Mouse (Mus musculus) E14TG2a.4 (cell line): Measurements from ENCODE around the gene Ttll11.

ENCODE experiments used
- H3K27me3 ChIP-seq: 2 replicates; pipeline ENCODE4 v1.6.1; 2014; ENCODE audit warnings: low read length, control low read depth; ENCODE audit not compliant: insufficient read depth
- H3K36me3 ChIP-seq: 2 replicates; pipeline ENCODE4 v1.6.1; 2014; ENCODE audit warnings: low read length, control low read depth; ENCODE audit not compliant: insufficient read depth
- H3K4me1 ChIP-seq: replicated peaks from 2 replicates; pipeline ENCODE4 v1.6.1; 2014; ENCODE audit warnings: low read depth, low read length, control low read depth
- H3K4me3 ChIP-seq: replicated peaks from 2 replicates; pipeline ENCODE4 v1.5.1; 2014; ENCODE audit warnings: mild to moderate bottlenecking, low read length
- H3K9me3 ChIP-seq: 2 replicates; pipeline ENCODE4 v1.6.1; 2014; ENCODE audit warnings: low read length, control low read depth
- CTCF ChIP-seq: conservative IDR thresholded peaks from 2 replicates; pipeline ENCODE4 v1.5.1; 2014; ENCODE audit warnings: low read length
- NANOG ChIP-seq: IDR thresholded peaks from 2 replicates; pipeline ENCODE4 v1.6.1; 2014; ENCODE audit warnings: borderline replicate concordance, low read length, mixed read lengths
- POU5F1 ChIP-seq: IDR thresholded peaks from 2 replicates; pipeline ENCODE4 v1.6.1; 2014; ENCODE audit warnings: low read length, borderline replicate concordance

The Ttll11 gene

DNA sequence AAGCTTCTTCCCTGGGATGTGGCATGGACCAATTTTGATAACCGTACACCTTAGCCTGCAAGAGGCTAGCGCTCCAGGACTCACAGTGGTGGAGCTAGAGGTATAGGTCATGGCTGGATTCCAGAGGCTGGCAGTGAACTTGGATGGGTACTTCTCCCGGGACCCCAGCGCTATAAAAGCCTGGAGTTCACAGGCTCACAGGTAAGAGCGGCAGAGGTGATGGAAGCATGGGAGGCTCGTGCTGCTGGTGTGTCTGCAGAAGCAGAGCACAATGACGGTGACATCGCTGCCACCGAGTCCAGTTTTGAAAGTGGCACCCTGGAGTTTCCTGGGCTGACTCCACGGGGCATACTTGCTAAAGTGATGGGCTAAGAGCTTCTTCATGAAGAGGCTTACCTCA lies 233.8 kb downstream of the Ttll11 start:
- no peaks in the 10 kb centered on the region for H3K36me3 ChIP-seq
- no peak overlapping the region for H3K4me3 ChIP-seq
- peaks cover 18% of the 10 kb centered on the region for H3K27me3 ChIP-seq
- peaks cover 8% of the 10 kb centered on the region for H3K4me1 ChIP-seq
- no peak for TF ChIP-seq POU5F1
- no peak for TF ChIP-seq NANOG
- TF ChIP-seq CTCF = no peak
- H3K9me3 ChIP-seq = no peaks in the 10 kb centered on the region

- H3K9me3 ChIP-seq = no peaks in the 10 kb centered on the region
- H3K27me3 ChIP-seq = peaks cover under 1% of the 10 kb centered on the region; the same call in 1 of the 2 replicates
- peak overlapping the region; percentile 26; the same call in 1 of the 2 replicates for H3K4me3 ChIP-seq
- no peaks in the 10 kb centered on the region for H3K36me3 ChIP-seq
- TF ChIP-seq CTCF = no peak
- TF ChIP-seq POU5F1 = no peak
- no peak for TF ChIP-seq NANOG
- peaks cover 41% of the 10 kb centered on the region for H3K4me1 ChIP-seq
Observed at GRCm38 (mm10) chr2:35739669-35740254, 240.0 kb downstream of the Ttll11 start.

GRCm38 (mm10) chr2:35737467-35738027 lies 242.2 kb downstream of the Ttll11 start:
- no peaks in the 10 kb centered on the region; the same call in 1 of the 2 replicates for H3K27me3 ChIP-seq
- no peaks in the 10 kb centered on the region for H3K9me3 ChIP-seq
- TF ChIP-seq NANOG (no peak), CTCF (no peak), POU5F1 (no peak)
- H3K4me3 ChIP-seq = no peak overlapping the region
- H3K4me1 ChIP-seq = peaks cover 41% of the 10 kb centered on the region
- H3K36me3 ChIP-seq = no peaks in the 10 kb centered on the region

DNA sequence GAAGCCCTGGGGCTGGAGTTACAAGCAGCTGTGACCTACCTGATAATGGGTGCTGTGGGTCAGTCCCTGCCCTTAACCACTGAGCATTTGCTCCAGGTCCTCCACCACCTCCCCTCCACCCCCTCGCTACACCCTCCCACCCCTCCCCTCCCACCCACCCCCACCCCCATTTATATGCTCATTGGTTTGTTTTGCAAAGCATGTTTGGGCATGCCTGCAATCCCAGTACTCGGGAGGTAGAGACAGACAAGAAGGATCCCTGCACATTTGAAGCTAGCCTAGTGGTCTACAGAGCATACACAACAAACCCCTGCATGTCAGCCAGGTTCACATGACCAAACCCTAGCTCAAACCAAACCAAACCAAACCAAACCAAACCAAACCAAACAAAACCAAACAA lies 243.7 kb downstream of the Ttll11 start:
- Histone ChIP-seq H3K27me3 (no peaks in the 10 kb centered on the region), H3K4me3 (no peak overlapping the region)
- TF ChIP-seq NANOG (no peak), POU5F1 (no peak), CTCF (no peak)

DNA sequence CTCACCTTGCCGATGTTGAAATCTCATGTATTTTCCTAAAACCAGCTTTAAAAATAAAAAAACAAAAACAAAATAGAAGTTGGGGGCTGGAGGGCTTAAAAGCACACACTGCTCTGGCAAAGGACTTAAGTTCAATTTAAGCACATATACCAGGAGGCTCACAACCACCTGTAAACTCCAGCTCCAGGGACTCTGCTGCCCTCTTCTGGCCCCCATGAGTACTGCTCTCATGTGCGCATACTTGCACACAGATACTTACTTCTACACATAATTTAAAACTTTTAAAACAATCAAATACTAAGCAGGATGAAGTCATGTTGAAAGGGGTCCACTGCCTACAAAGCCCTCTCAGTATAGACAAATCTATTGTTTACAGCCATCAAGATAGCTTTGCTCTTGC lies 244.7 kb downstream of the Ttll11 start:
- TF ChIP-seq CTCF = peak; percentile 81
- TF ChIP-seq NANOG = no peak
- no peaks in the 10 kb centered on the region for H3K9me3 ChIP-seq
- H3K36me3 ChIP-seq = peaks cover 10% of the 10 kb centered on the region
- no peaks in the 10 kb centered on the region for H3K27me3 ChIP-seq
- peaks cover 49% of the 10 kb centered on the region for H3K4me1 ChIP-seq
- no peak overlapping the region for H3K4me3 ChIP-seq

More for the DNA sequence above, 243.7 kb downstream of the Ttll11 start:
- Histone ChIP-seq H3K4me1 (peaks cover 50% of the 10 kb centered on the region), H3K36me3 (peaks cover 4% of the 10 kb centered on the region; the same call in 1 of the 2 replicates), H3K9me3 (no peaks in the 10 kb centered on the region)

DNA sequence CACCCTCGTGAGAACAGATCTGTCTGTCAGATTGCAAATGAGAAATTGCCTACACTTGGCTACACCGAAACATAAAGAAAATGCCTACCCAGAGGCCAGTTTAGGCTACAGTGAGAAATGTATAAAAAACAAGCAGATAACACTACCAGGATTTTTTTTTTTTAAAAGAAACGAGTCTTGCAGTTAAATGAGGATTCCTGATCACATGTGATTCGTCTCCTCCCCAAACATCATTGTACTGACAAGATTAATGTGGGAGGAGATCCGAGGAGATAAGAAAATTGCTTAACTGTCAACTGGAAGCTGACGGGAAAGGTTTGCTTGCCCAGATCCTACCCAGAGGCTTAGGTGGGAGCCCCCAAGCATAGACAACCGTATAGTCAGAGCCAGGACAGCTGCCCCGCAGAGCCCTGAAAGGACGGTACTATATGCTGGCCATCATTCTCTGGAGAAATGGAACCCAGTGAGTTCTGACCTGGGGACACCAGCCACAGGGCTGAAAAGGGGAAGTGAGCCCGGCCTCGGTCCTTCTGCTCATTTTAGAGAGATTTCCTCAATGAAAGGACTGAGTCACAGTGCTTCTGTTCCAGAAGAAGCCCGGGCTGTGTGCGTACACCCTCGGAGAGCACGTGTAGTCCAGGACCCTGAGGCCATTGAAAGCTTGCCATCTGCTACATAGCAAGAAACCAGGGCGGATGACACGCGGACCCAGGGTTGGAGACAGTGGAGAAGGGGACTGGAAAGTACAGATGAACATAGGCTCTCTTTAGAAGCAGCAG lies 247.9 kb downstream of the Ttll11 start:
- peaks cover 56% of the 10 kb centered on the region for H3K4me1 ChIP-seq
- H3K27me3 ChIP-seq = no peaks in the 10 kb centered on the region
- peak overlapping the region; percentile 23; the same call in 1 of the 2 replicates for H3K4me3 ChIP-seq
- peaks cover 38% of the 10 kb centered on the region for H3K36me3 ChIP-seq
- H3K9me3 ChIP-seq = no peaks in the 10 kb centered on the region
- no peak for TF ChIP-seq NANOG

- Histone ChIP-seq H3K36me3 (peaks cover 60% of the 10 kb centered on the region), H3K27me3 (no peaks in the 10 kb centered on the region), H3K4me1 (peaks cover 47% of the 10 kb centered on the region), H3K9me3 (no peaks in the 10 kb centered on the region), H3K4me3 (peak overlapping the region; percentile 13; the same call in 1 of the 2 replicates)
- TF ChIP-seq NANOG (no peak), POU5F1 (no peak), CTCF (no peak)
Observed at GRCm38 (mm10) chr2:35729077-35730065, 250.3 kb downstream of the Ttll11 start.

- Histone ChIP-seq H3K4me3 (0 out of 2 replicates have a peak overlapping the region, but pooled peaks have one; percentile 13), H3K36me3 (peaks cover 67% of the 10 kb centered on the region), H3K9me3 (no peaks in the 10 kb centered on the region), H3K4me1 (peaks cover 47% of the 10 kb centered on the region), H3K27me3 (no peaks in the 10 kb centered on the region)
- TF ChIP-seq CTCF = no peak
- TF ChIP-seq POU5F1 = no peak
- TF ChIP-seq NANOG = no peak
Observed at GRCm38 (mm10) chr2:35728633-35729032, 251.1 kb downstream of the Ttll11 start.
